Mouse (Mus musculus) adrenal gland, postnatal 0 days (tissue): ENCODE results near the gene Ifne. TPM values are rescaled to one million over a fixed set of nuclear protein-coding genes. Genes with fewer than 3 reads are reported as not detected.

Experiments
- microRNA-seq: library from miRNA; unstranded; fragments of <30 nt; microRNA quantifications from one replicate; pipeline ENCODE4, GENCODE M21; 2016; ENCODE audit warnings: borderline replicate concordance; ENCODE audit not compliant: insufficient number of aligned reads
- polyA plus RNA-seq: library from polyadenylated mRNA; unstranded; fragments of >200 nt; fragmentation: Nextera tagmentation; extraction: Ambion mirVana; gene quantifications from 2 replicates; pipeline ENCODE4 v1.2.1, GENCODE M21; 2015

The Ifne gene
- polyA plus RNA-seq: not detected in 2 replicates

GRCm38 (mm10) chr4:88880101-88880500 lies at the start of gene Ifne:
TSS of gene Ifne (minus strand) at chr4:88880201.

GRCm38 (mm10) chr4:88849698-88850097 lies 30.3 kb downstream of the Ifne start, which contains the start of gene Ifna1:
TSS of gene Ifna1 (plus strand) at chr4:88850087.

GRCm38 (mm10) chr4:88841438-88841911 lies 38.5 kb downstream of the Ifne start, which contains the start of gene Ifna4:
TSS of gene Ifna4 (plus strand) at chr4:88841861.

GRCm38 (mm10) chr4:88835225-88835624 lies 44.8 kb downstream of the Ifne start, which contains the start of gene Ifna5:
TSS of gene Ifna5 (plus strand) at chr4:88835525.

Small RNA genes lying within 50 kb of the gene (microRNA-seq; reads per million reads assigned to microRNA genes)
- gene Mir31: 42.7 reads per million, percentile 32 among the genes with 10 or more reads in this experiment

Other genes starting within 250 kb of the Ifne start
- gene C87499, start 245.8 kb downstream of the Ifne start, polyA plus RNA-seq: not detected in 2 replicates
- not detected in 2 replicates for gene Ifna13, start 235.7 kb downstream of the Ifne start, polyA plus RNA-seq
- gene Ifna16, start 203.3 kb downstream of the Ifne start, polyA plus RNA-seq: not detected in 2 replicates
- gene Ifna2, start 196.3 kb downstream of the Ifne start, polyA plus RNA-seq: not detected in 2 replicates
- not detected in 2 replicates for gene Ifnab, start 188.8 kb downstream of the Ifne start, polyA plus RNA-seq
- gene Gm26566, start 158.4 kb downstream of the Ifne start, polyA plus RNA-seq: 0.43 and 0.80 TPM in 2 replicates
- 46.9 and 55.5 TPM in 2 replicates for gene Klhl9, start 157.7 kb downstream of the Ifne start, polyA plus RNA-seq
- not detected in 2 replicates for gene Gm13271, start 125.3 kb downstream of the Ifne start, polyA plus RNA-seq
- 0.28 TPM in 1 of 2 replicates, not detected in the other for gene Gm13283, start 120.1 kb downstream of the Ifne start, polyA plus RNA-seq
- 0.35 TPM in 1 of 2 replicates, not detected in the other for gene Gm13290, start 106.4 kb downstream of the Ifne start, polyA plus RNA-seq
- gene Gm13289, start 103.3 kb downstream of the Ifne start, polyA plus RNA-seq: not detected in 2 replicates
- gene Gm13272, start 100.4 kb downstream of the Ifne start, polyA plus RNA-seq: not detected in 2 replicates
- not detected in 2 replicates for gene Ifnz, start 98.1 kb downstream of the Ifne start, polyA plus RNA-seq
- gene Gm13276, start 94.5 kb downstream of the Ifne start, polyA plus RNA-seq: not detected in 2 replicates
- gene Gm13277, start 91.6 kb downstream of the Ifne start, polyA plus RNA-seq: not detected in 2 replicates
- not detected in 2 replicates for gene Gm13278, start 88.7 kb downstream of the Ifne start, polyA plus RNA-seq
- not detected in 2 replicates for gene Gm13275, start 85.7 kb downstream of the Ifne start, polyA plus RNA-seq
- gene Gm13279, start 82.8 kb downstream of the Ifne start, polyA plus RNA-seq: not detected in 2 replicates
- gene Gm13285, start 80.5 kb downstream of the Ifne start, polyA plus RNA-seq: 0.70 and 1.2 TPM in 2 replicates
- gene Gm13287, start 76.9 kb downstream of the Ifne start, polyA plus RNA-seq: not detected in 2 replicates
- gene Gm13288, start 74.7 kb downstream of the Ifne start, polyA plus RNA-seq: not detected in 2 replicates
- not detected in 2 replicates for gene Ifna7, start 64.0 kb downstream of the Ifne start, polyA plus RNA-seq
- not detected in 2 replicates for gene Ifna11, start 60.2 kb downstream of the Ifne start, polyA plus RNA-seq
- not detected in 2 replicates for gene Ifna6, start 52.8 kb downstream of the Ifne start, polyA plus RNA-seq
- gene Ifna5, start 44.7 kb downstream of the Ifne start, polyA plus RNA-seq: not detected in 2 replicates
- gene Ifna4, start 38.3 kb downstream of the Ifne start, polyA plus RNA-seq: not detected in 2 replicates
- not detected in 2 replicates for gene Ifna1, start 30.1 kb downstream of the Ifne start, polyA plus RNA-seq